Mouse (Mus musculus): ENCODE measurements at regions not wholly inside any gene's neighbourhood (a gene's known extent, or its start where the extent isn't known, plus 50 kb on each side); places are given as distances from the start of the nearest gene placed in this dataset.

GRCm38 (mm10) chr13:60347881-60348280 is 170.7 kb upstream of the Gas1 start:
- DNase-seq (ENCODE audit: low spot score in 2 of 2), result no peak
- intact Hi-C loops (cut with DNase I), result no loop called here

- intact Hi-C loops (cut with DNase I), result no loop called here
- DNase-seq (ENCODE audit: low spot score in 2 of 2), result no peak
Observed at GRCm38 (mm10) chr13:60348438-60348837, 171.3 kb upstream of the Gas1 start.

- DNase-seq (ENCODE audit: low spot score in 2 of 2), result no peak
- intact Hi-C loops (cut with DNase I), result no loop called here
Observed at GRCm38 (mm10) chr13:60355707-60356490, 178.7 kb upstream of the Gas1 start.

- DNase-seq (ENCODE audit: low spot score in 2 of 2), result no peak
- intact Hi-C loops (cut with DNase I), result no loop called here
Observed at GRCm38 (mm10) chr13:60358408-60359060, 181.4 kb upstream of the Gas1 start.

GRCm38 (mm10) chr13:60364778-60365672 is 187.9 kb upstream of the Gas1 start:
- DNase-seq (ENCODE audit: low spot score in 2 of 2), result no peak
- intact Hi-C loops (cut with DNase I), result no loop called here

GRCm38 (mm10) chr13:60369216-60369615 is 192.1 kb upstream of the Gas1 start:
- intact Hi-C loops (cut with DNase I), result no loop called here
- no peak for DNase-seq (ENCODE audit: low spot score in 2 of 2)

GRCm38 (mm10) chr13:60371656-60372055 is 194.5 kb upstream of the Gas1 start:
- intact Hi-C loops (cut with DNase I), result no loop called here
- DNase-seq (ENCODE audit: low spot score in 2 of 2), result no peak

- intact Hi-C loops (cut with DNase I), result no loop called here
- no peak for DNase-seq (ENCODE audit: low spot score in 2 of 2)
Observed at GRCm38 (mm10) chr13:60376705-60377104, 199.5 kb upstream of the Gas1 start.

GRCm38 (mm10) chr13:60382855-60383254 is 205.7 kb upstream of the Gas1 start:
- DNase-seq (ENCODE audit: low spot score in 2 of 2), result no peak
- intact Hi-C loops (cut with DNase I), result no loop called here

GRCm38 (mm10) chr13:60398836-60399235 is 202.9 kb upstream of the Dapk1 start:
- no peak for DNase-seq (ENCODE audit: low spot score in 2 of 2)
- intact Hi-C loops (cut with DNase I), result loop anchor here (1.0 kb wide), 1 partner anchor 11 kb away; no protein-coding TSS in a partner anchor

- DNase-seq (ENCODE audit: low spot score in 2 of 2), result no peak
- intact Hi-C loops (cut with DNase I), result no loop called here
Observed at GRCm38 (mm10) chr13:60400764-60401487, 200.8 kb upstream of the Dapk1 start.

GRCm38 (mm10) chr13:60403471-60403870 is 198.3 kb upstream of the Dapk1 start:
- intact Hi-C loops (cut with DNase I), result no loop called here

GRCm38 (mm10) chr13:60407344-60407743 is 194.4 kb upstream of the Dapk1 start:
- no peak for DNase-seq (ENCODE audit: low spot score in 2 of 2)
- intact Hi-C loops (cut with DNase I), result no loop called here

More at GRCm38 (mm10) chr13:60403471-60403870, 198.3 kb upstream of the Dapk1 start:
- DNase-seq (ENCODE audit: low spot score in 2 of 2), result peak in 1 of 2 experiments; percentile 31

GRCm38 (mm10) chr13:60409706-60410502 is 191.8 kb upstream of the Dapk1 start:
- no peak for DNase-seq (ENCODE audit: low spot score in 2 of 2)
- intact Hi-C loops (cut with DNase I), result no loop called here

GRCm38 (mm10) chr13:60416024-60416423 is 185.7 kb upstream of the Dapk1 start:
- intact Hi-C loops (cut with DNase I), result no loop called here
- peak in 1 of 2 experiments; percentile 44 for DNase-seq (ENCODE audit: low spot score in 2 of 2)

GRCm38 (mm10) chr13:60417015-60417414 is 184.7 kb upstream of the Dapk1 start:
- no peak for DNase-seq (ENCODE audit: low spot score in 2 of 2)
- intact Hi-C loops (cut with DNase I), result no loop called here

GRCm38 (mm10) chr13:60417436-60418158 is 184.2 kb upstream of the Dapk1 start:
- peak in 1 of 2 experiments; percentile 17 for DNase-seq (ENCODE audit: low spot score in 2 of 2)
- intact Hi-C loops (cut with DNase I), result no loop called here

- DNase-seq (ENCODE audit: low spot score in 2 of 2), result peak in 1 of 2 experiments; percentile 15
- intact Hi-C loops (cut with DNase I), result no loop called here
Observed at GRCm38 (mm10) chr13:60420386-60420785, 181.4 kb upstream of the Dapk1 start.

All from left cerebral cortex, postnatal 25 days (tissue).